Mouse (Mus musculus) forebrain, embryonic 14.5 days (tissue): ENCODE results near the gene Papss1. TPM values are rescaled to one million over a fixed set of nuclear protein-coding genes. Genes with fewer than 3 reads are reported as not detected.
A peak's percentile ranks its signal among the peaks of the same experiment; 100 is the strongest.

Experiments used
- ATAC-seq: fragments of 200-750 bp; cut with Nextera tagmentation; 2 replicates; pipeline ENCODE4 v1.8.0; 2017; ENCODE audit warnings: mild to moderate bottlenecking, moderate library complexity
- DNase-seq: peaks from one replicate; pipeline ENCODE4 v3.0.0-alpha.2; 2015; ENCODE audit warnings: low spot score
- H3K27ac ChIP-seq: fragments of 300-500 bp; sonication (generic); 2 replicates; pipeline ENCODE4 v1.5.1; 2014; ENCODE audit warnings: low read depth, mild to moderate bottlenecking, control low read depth, low read length, moderate library complexity
- H3K27me3 ChIP-seq: fragments of 300-500 bp; sonication (generic); replicated peaks from 2 replicates; pipeline ENCODE4 v1.6.1; 2014; ENCODE audit warnings: low read length, control low read depth, mixed read lengths; ENCODE audit not compliant: control insufficient read depth, insufficient read depth
- H3K36me3 ChIP-seq: fragments of 300-500 bp; sonication (generic); 2 replicates; pipeline ENCODE4 v1.6.1; 2014; ENCODE audit warnings: low read length, control low read depth; ENCODE audit not compliant: control insufficient read depth, insufficient read depth
- H3K4me1 ChIP-seq: fragments of 300-500 bp; sonication (generic); 2 replicates; pipeline ENCODE4 v1.6.1; 2014; ENCODE audit warnings: antibody characterized with exemption, low read length, control low read depth; ENCODE audit not compliant: control insufficient read depth, insufficient read depth
- H3K4me2 ChIP-seq: fragments of 300-500 bp; sonication (generic); 2 replicates; pipeline ENCODE4 v1.6.1; 2014; ENCODE audit warnings: mild to moderate bottlenecking, control low read depth, low read length
- H3K4me3 ChIP-seq: fragments of 300-500 bp; sonication (generic); 2 replicates; pipeline ENCODE4 v1.5.1; 2014; ENCODE audit warnings: low read depth, low read length, control low read depth
- H3K9ac ChIP-seq: fragments of 300-500 bp; sonication (generic); 2 replicates; pipeline ENCODE4 v1.6.1; 2014; ENCODE audit warnings: mild to moderate bottlenecking, low read length, control low read depth, moderate library complexity
- H3K9me3 ChIP-seq: fragments of 300-500 bp; sonication (generic); replicated peaks from 2 replicates; pipeline ENCODE4 v1.6.1; 2016; ENCODE audit warnings: low read length, control low read depth, mixed read lengths; ENCODE audit not compliant: control insufficient read depth
- WGBS: fragments of 180-500 bp; shearing (Covaris S2); extraction: QIAGEN DNeasy Blood & Tissue Kit; methylation state at CpG from one replicate; pipeline ENCODE4 v1.1.7; 2014; 5-methylcytosine and 5-hydroxymethylcytosine counted together
- polyA plus RNA-seq: library from polyadenylated mRNA; unstranded; fragments of >200 nt; fragmentation: Nextera tagmentation; extraction: Ambion mirVana; gene quantifications from 2 replicates; pipeline ENCODE4 v1.2.1, GENCODE M21; 2014

The Papss1 gene
- polyA plus RNA-seq, 1 experiment from 2014 or later, result 129 TPM

DNA sequence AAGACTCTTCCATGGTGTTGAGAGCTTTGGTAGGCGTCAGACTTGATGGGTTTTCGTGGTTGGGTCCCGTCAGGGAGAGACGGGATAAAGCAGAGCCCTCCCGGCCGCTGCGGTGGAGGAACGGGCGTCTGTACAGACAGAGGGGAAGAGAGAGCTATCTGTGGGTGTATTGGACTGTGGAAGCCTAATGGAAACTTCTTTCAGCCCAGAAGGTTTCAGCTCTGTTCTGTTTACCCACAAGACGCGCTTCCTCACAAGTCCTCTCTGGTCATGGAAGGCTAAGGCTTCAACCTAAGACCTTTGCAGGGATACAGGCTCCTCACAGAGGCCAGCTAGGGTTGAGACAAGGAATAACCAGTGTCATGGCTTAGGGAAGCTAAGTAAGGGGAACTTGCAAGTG lies 36.2 kb downstream of the Papss1 start:
- Histone ChIP-seq H3K27me3 (no peaks in the 10 kb centered on the region), H3K9me3 (no peaks in the 10 kb centered on the region), H3K36me3 (peaks cover 27% of the 10 kb centered on the region), H3K4me3 (no peak overlapping the region), H3K9ac (no peak overlapping the region), H3K4me1 (no peaks in the 10 kb centered on the region), H3K27ac (no peak overlapping the region), H3K4me2 (no peak overlapping the region)
- ATAC-seq (no peak), DNase-seq (no peak)
- WGBS, result 92% methylated on average over 11 of the region's 11 CpGs

DNA sequence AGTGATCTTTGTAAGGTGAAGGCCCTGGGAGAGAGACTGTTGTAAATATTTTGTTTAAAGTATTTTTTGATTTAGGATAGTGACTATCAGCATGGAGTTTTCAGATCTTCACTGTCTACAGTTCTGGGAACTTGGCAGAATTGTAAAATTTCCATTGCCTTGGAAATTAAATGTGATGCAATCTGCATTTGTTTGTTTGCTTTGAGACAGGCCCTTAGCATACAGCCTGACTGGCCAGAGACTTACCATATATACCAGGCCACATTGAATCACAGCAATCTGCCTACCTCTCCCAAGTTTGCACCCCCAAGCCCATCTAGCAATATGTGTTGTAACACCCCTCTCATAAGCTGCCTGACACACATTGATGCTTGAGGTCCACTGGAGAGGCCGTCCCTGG lies 36.8 kb downstream of the Papss1 start:
- Histone ChIP-seq H3K27ac (no peak overlapping the region), H3K4me3 (no peak overlapping the region), H3K9me3 (no peaks in the 10 kb centered on the region), H3K9ac (no peak overlapping the region), H3K4me2 (no peak overlapping the region), H3K4me1 (no peaks in the 10 kb centered on the region), H3K36me3 (peaks cover 28% of the 10 kb centered on the region), H3K27me3 (no peaks in the 10 kb centered on the region)
- no peak for ATAC-seq
- WGBS, result 92% methylated on average over 1 of the region's 1 CpGs
- DNase-seq, result no peak

- H3K4me2 ChIP-seq, result no peak overlapping the region
- H3K36me3 ChIP-seq, result peaks cover 43% of the 10 kb centered on the region
- WGBS, result 32% methylated on average over 4 of the region's 4 CpGs
- no peak overlapping the region for H3K27ac ChIP-seq
- H3K27me3 ChIP-seq, result no peaks in the 10 kb centered on the region
- H3K4me3 ChIP-seq, result no peak overlapping the region
- H3K9ac ChIP-seq, result no peak overlapping the region
- ATAC-seq, result peak; percentile 77
- DNase-seq, result peak; percentile 55
- H3K4me1 ChIP-seq, result no peaks in the 10 kb centered on the region
- no peaks in the 10 kb centered on the region for H3K9me3 ChIP-seq
These were observed 38.4 kb downstream of the Papss1 start for GRCm38 (mm10) chr3:131602995-131603414.

DNA sequence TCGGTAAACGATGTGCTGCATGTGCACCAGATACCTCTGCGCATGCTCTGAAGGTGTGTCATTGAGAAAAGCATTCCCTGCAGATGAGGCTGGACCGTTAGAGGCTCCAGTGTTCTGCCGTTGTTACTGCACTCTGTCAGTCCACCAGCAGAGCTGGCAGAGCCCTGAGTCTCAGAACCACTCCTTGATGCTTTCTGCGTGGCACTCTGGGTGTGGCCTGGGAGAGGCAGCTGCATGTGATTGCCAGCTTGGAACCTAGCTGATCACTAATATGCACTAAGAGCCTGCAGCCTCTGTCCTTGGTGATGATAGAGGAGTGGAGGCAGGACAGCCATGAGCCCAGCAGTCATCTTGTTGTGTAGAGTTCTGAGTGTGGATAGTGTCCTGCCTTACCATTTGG lies 43.5 kb downstream of the Papss1 start:
- 94% methylated on average over 6 of the region's 6 CpGs for WGBS
- Histone ChIP-seq H3K27me3 (no peaks in the 10 kb centered on the region), H3K9me3 (no peaks in the 10 kb centered on the region), H3K36me3 (peaks cover 67% of the 10 kb centered on the region), H3K9ac (no peak overlapping the region), H3K4me3 (no peak overlapping the region), H3K4me2 (no peak overlapping the region), H3K4me1 (no peaks in the 10 kb centered on the region), H3K27ac (no peak overlapping the region)
- no peak for ATAC-seq
- DNase-seq, result no peak

- DNase-seq, result no peak
- Histone ChIP-seq H3K4me3 (no peak overlapping the region), H3K27ac (no peak overlapping the region), H3K4me1 (no peaks in the 10 kb centered on the region), H3K36me3 (peaks cover 76% of the 10 kb centered on the region), H3K27me3 (no peaks in the 10 kb centered on the region), H3K4me2 (no peak overlapping the region), H3K9me3 (no peaks in the 10 kb centered on the region), H3K9ac (no peak overlapping the region)
- 88% methylated on average over 4 of the region's 4 CpGs for WGBS
- ATAC-seq, result no peak
These were observed 45.1 kb downstream of the Papss1 start for GRCm38 (mm10) chr3:131609651-131610050.

- 76% methylated on average over 6 of the region's 6 CpGs for WGBS
These were observed 46.0 kb downstream of the Papss1 start for GRCm38 (mm10) chr3:131610595-131610994.

DNA sequence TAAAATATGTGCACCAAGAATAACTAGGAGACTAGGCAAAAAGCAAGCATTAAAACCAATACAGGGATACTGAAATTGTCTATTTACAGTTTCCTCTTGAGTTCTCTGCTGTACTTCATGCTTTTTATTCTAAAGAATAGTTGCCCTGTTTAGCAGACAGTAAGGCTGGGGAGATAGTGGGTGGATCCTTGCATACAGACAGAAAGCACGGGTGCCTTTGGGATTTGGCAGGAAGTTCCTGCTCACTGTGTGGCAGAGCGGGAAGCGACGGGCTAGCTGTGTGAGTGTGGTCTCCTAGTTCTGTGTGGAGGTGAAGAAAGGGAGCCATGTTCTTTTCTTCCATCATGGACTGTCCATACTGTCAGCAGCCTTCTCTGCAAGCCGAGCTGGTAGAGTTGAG lies 48.3 kb downstream of the Papss1 start:
- Histone ChIP-seq H3K27ac (no peak overlapping the region), H3K9ac (no peak overlapping the region), H3K4me1 (no peaks in the 10 kb centered on the region), H3K4me2 (no peak overlapping the region), H3K27me3 (no peaks in the 10 kb centered on the region), H3K36me3 (peaks cover 65% of the 10 kb centered on the region), H3K4me3 (no peak overlapping the region), H3K9me3 (no peaks in the 10 kb centered on the region)
- DNase-seq (no peak), ATAC-seq (no peak)
- 90% methylated on average over 5 of the region's 5 CpGs for WGBS

More at GRCm38 (mm10) chr3:131610595-131610994, 46.0 kb downstream of the Papss1 start:
- Histone ChIP-seq H3K4me2 (no peak overlapping the region), H3K4me1 (no peaks in the 10 kb centered on the region), H3K9ac (no peak overlapping the region), H3K27me3 (no peaks in the 10 kb centered on the region), H3K36me3 (peaks cover 74% of the 10 kb centered on the region), H3K4me3 (no peak overlapping the region), H3K27ac (no peak overlapping the region), H3K9me3 (no peaks in the 10 kb centered on the region)
- no peak for DNase-seq
- ATAC-seq, result no peak

GRCm38 (mm10) chr3:131614056-131614455 lies 49.5 kb downstream of the Papss1 start:
- Histone ChIP-seq H3K27me3 (no peaks in the 10 kb centered on the region), H3K36me3 (peaks cover 60% of the 10 kb centered on the region), H3K27ac (no peak overlapping the region), H3K4me2 (no peak overlapping the region), H3K9me3 (no peaks in the 10 kb centered on the region), H3K4me3 (no peak overlapping the region), H3K4me1 (no peaks in the 10 kb centered on the region), H3K9ac (no peak overlapping the region)
- WGBS, result 88% methylated on average over 8 of the region's 8 CpGs
- ATAC-seq (no peak), DNase-seq (no peak)

- WGBS, result 93% methylated on average over 18 of the region's 18 CpGs
- ATAC-seq (no peak), DNase-seq (no peak)
- Histone ChIP-seq H3K27ac (no peak overlapping the region), H3K9ac (no peak overlapping the region), H3K36me3 (peaks cover 35% of the 10 kb centered on the region), H3K9me3 (no peaks in the 10 kb centered on the region), H3K4me3 (no peak overlapping the region), H3K4me2 (no peak overlapping the region), H3K27me3 (no peaks in the 10 kb centered on the region), H3K4me1 (no peaks in the 10 kb centered on the region)
These were observed 54.2 kb downstream of the Papss1 start for GRCm38 (mm10) chr3:131618580-131619338.
